Mouse (Mus musculus) embryonic facial prominence, embryonic 11.5 days (tissue): ENCODE measurements around the gene Nsun5. TPM values are rescaled to one million over a fixed set of nuclear protein-coding genes. Genes with fewer than 3 reads are reported as not detected.
"Not testable (repeated sequence)": the region's sequence is repeated elsewhere in the genome, so short reads cannot be mapped to it uniquely, and the experiment has no call there.

ENCODE experiments used
- ATAC-seq: fragments of 200-750 bp; cut with Nextera tagmentation; replicated peaks from 2 replicates; pipeline ENCODE4 v1.8.0; 2017; ENCODE audit warnings: low read depth; ENCODE audit not compliant: insufficient number of reproducible peaks, low FRiP score, low TSS enrichment
- DNase-seq: peaks from one replicate; pipeline ENCODE4 v3.0.0-alpha.2; 2015; ENCODE audit warnings: low spot score
- H3K27ac ChIP-seq: fragments of 300-500 bp; sonication (generic); replicated peaks from 2 replicates; pipeline ENCODE4 v1.5.1; 2014; ENCODE audit warnings: mild to moderate bottlenecking, low read depth, low read length, control low read depth
- H3K27me3 ChIP-seq: fragments of 300-500 bp; sonication (generic); 2 replicates; pipeline ENCODE4 v1.6.1; 2014; ENCODE audit warnings: mild to moderate bottlenecking, low read length, moderate library complexity, mixed read lengths; ENCODE audit not compliant: control insufficient read depth, insufficient read depth
- H3K36me3 ChIP-seq: fragments of 300-500 bp; sonication (generic); replicated peaks from 2 replicates; pipeline ENCODE4 v1.6.1; 2014; ENCODE audit warnings: low read depth, mild to moderate bottlenecking, low read length, moderate library complexity, mixed read lengths; ENCODE audit not compliant: control insufficient read depth, insufficient read depth
- H3K4me1 ChIP-seq: fragments of 300-500 bp; sonication (generic); 2 replicates; pipeline ENCODE4 v1.6.1; 2014; ENCODE audit warnings: low read length, mixed read lengths; ENCODE audit not compliant: control insufficient read depth, insufficient read depth
- H3K4me2 ChIP-seq: fragments of 300-500 bp; sonication (generic); 2 replicates; pipeline ENCODE4 v1.6.1; 2014; ENCODE audit warnings: low read depth, mild to moderate bottlenecking, control low read depth, low read length, moderate library complexity
- H3K4me3 ChIP-seq: fragments of 300-500 bp; sonication (generic); 2 replicates; pipeline ENCODE4 v1.5.1; 2014; ENCODE audit warnings: low read depth, low read length, control low read depth
- H3K9ac ChIP-seq: fragments of 300-500 bp; sonication (generic); replicated peaks from 2 replicates; pipeline ENCODE4 v1.6.1; 2014; ENCODE audit warnings: mild to moderate bottlenecking, control low read depth, low read length
- H3K9me3 ChIP-seq: fragments of 300-500 bp; sonication (generic); replicated peaks from 2 replicates; pipeline ENCODE4 v1.6.1; 2016; ENCODE audit warnings: mild to moderate bottlenecking, low read length, inconsistent platforms, mixed read lengths; ENCODE audit not compliant: control insufficient read depth
- WGBS: fragments of 180-500 bp; shearing (Covaris S2); extraction: QIAGEN DNeasy Blood & Tissue Kit; methylation state at CpG from one replicate; pipeline ENCODE4 v1.1.7; 2014; 5-methylcytosine and 5-hydroxymethylcytosine counted together
- polyA plus RNA-seq: library from polyadenylated mRNA; unstranded; fragments of >200 nt; fragmentation: Nextera tagmentation; extraction: Ambion mirVana; gene quantifications from 2 replicates; pipeline ENCODE4 v1.2.1, GENCODE M21; 2014

The Nsun5 gene
- polyA plus RNA-seq, 1 experiment from 2014 or later = 32.6 TPM

DNA sequence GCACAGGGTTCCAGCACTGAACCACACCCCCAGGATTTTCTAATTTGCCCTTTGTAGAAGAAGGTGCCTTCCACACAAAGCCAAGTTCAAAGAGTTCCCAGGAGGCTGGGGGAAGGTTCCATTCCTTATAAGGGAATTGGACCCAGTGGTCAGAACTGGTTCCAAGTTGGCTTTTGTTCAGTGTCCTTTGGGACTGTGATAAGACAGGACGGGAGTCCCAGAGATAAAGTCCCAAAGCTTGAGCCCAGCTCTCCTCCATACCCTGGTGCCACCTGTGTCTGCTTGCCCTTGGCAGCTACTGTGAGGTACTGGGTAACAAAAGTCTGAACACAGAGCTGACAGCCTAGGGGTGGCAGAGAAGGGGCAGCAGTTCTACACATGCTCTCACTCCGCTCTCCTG is 10.0 kb upstream of the Nsun5 start:
- 0 out of 2 replicates have a peak, but pooled peaks cover 2% of the 10 kb centered on the region for H3K9me3 ChIP-seq
- no peaks in the 10 kb centered on the region for H3K36me3 ChIP-seq
- H3K4me1 ChIP-seq = no peaks in the 10 kb centered on the region
- 96% methylated on average over 2 of the region's 2 CpGs for WGBS
- no peak overlapping the region for H3K9ac ChIP-seq
- no peaks in the 10 kb centered on the region for H3K27me3 ChIP-seq
- no peak overlapping the region for H3K4me2 ChIP-seq
- no peak for ATAC-seq
- DNase-seq = no peak
- no peak overlapping the region for H3K4me3 ChIP-seq
- H3K27ac ChIP-seq = no peak overlapping the region

DNA sequence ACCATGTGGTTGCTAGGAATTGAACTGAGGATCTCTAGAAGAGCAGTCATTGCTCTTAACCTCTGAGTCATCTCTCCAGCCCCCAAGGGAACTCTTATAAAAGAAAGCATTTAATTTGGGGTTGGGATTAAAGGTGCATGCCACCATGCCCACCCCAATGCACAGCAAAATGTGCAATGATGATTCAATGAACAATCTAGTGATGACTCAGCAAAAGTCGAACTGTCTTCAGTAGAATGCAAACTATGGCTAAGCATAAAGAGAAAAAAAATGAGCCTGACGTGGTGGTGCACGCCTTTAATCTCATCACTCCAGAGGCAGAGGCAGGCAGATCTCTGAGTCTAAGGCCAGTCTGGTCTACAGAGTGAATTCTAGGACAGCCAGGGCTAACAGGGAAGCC is 7.2 kb upstream of the Nsun5 start:
- Histone ChIP-seq H3K4me2 (no peak overlapping the region), H3K9ac (no peak overlapping the region), H3K36me3 (no peaks in the 10 kb centered on the region), H3K4me3 (no peak overlapping the region), H3K4me1 (no peaks in the 10 kb centered on the region), H3K27ac (no peak overlapping the region), H3K9me3 (0 out of 2 replicates have a peak, but pooled peaks cover 2% of the 10 kb centered on the region), H3K27me3 (no peaks in the 10 kb centered on the region)
- WGBS = 90% methylated on average over 3 of the region's 3 CpGs
- ATAC-seq (no peak), DNase-seq (no peak)

DNA sequence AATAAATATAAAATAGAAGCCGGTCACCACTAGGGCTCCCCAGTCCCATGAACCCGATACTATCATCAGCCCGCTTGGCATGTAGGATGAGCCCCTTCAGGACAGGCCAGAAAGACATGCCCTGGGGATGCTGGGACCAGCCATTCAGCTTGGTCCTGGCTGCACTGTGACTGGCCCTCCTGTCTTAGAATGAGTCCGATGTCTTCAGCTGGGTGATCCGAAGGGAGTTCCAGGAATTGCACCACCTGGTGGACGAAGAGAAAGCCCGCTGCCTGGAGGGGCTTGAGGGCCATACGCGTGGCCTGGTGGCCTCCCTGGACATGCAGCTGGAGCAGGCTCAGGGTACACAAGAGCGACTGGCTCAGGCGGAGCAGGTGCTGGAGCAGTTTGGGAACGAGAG is 6.2 kb upstream of the Nsun5 start:
- no peaks in the 10 kb centered on the region for H3K4me1 ChIP-seq
- no peak overlapping the region for H3K27ac ChIP-seq
- H3K36me3 ChIP-seq = no peaks in the 10 kb centered on the region
- no peak overlapping the region for H3K4me2 ChIP-seq
- ATAC-seq = 0 out of 2 replicates have a peak, but pooled peaks have one; percentile 58
- WGBS = 29% methylated on average over 12 of the region's 12 CpGs
- H3K4me3 ChIP-seq = no peak overlapping the region
- DNase-seq = peak; percentile 74
- H3K27me3 ChIP-seq = no peaks in the 10 kb centered on the region
- no peak overlapping the region for H3K9ac ChIP-seq
- H3K9me3 ChIP-seq = no peaks in the 10 kb centered on the region

GRCm38 (mm10) chr5:135367841-135368240 is 1.9 kb upstream of the Nsun5 start:
- WGBS = 53% methylated on average over 6 of the region's 6 CpGs

GRCm38 (mm10) chr5:135368312-135368711 is 1.4 kb upstream of the Nsun5 start:
- Histone ChIP-seq H3K4me3 (no peak overlapping the region), H3K27me3 (no peaks in the 10 kb centered on the region), H3K36me3 (peaks cover 4% of the 10 kb centered on the region), H3K9ac (no peak overlapping the region), H3K9me3 (no peaks in the 10 kb centered on the region), H3K4me1 (no peaks in the 10 kb centered on the region; the same call in 1 of the 2 replicates), H3K27ac (no peak overlapping the region), H3K4me2 (no peak overlapping the region)
- DNase-seq = no peak
- no peak for ATAC-seq
- WGBS = 79% methylated on average over 6 of the region's 6 CpGs

More at GRCm38 (mm10) chr5:135367841-135368240, 1.9 kb upstream of the Nsun5 start:
- H3K27me3 ChIP-seq = no peaks in the 10 kb centered on the region
- no peak overlapping the region for H3K27ac ChIP-seq
- H3K4me1 ChIP-seq = no peaks in the 10 kb centered on the region; the same call in 1 of the 2 replicates
- H3K4me2 ChIP-seq = no peak overlapping the region
- no peaks in the 10 kb centered on the region for H3K9me3 ChIP-seq
- H3K4me3 ChIP-seq = no peak overlapping the region
- DNase-seq = peak; percentile 40
- H3K36me3 ChIP-seq = peaks cover 2% of the 10 kb centered on the region; the same call in 1 of the 2 replicates
- ATAC-seq = no peak
- H3K9ac ChIP-seq = no peak overlapping the region

DNA sequence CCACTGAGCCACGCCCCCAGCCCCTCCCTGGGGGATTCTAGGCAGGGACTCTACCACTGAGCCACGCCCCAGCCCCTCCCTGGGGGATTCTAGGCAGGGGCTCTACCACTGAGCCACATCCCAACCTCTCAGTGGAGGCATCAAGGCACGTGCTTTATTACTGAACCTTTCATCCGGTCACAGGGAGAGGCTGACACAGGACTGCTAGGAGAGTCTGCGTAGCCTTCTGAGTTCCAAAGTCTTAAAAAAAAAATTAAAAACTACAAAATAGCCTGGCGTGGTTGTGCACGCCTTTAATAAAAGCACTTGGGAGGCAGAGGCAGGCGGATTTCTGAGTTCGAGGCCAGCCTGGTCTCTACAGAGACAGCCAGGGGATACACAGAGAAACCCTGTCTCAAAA is 557 bp upstream of the Nsun5 start:
- H3K36me3 ChIP-seq = peaks cover 11% of the 10 kb centered on the region
- not testable (repeated sequence) for DNase-seq, H3K9me3 ChIP-seq, ATAC-seq, H3K4me1 ChIP-seq, H3K27me3 ChIP-seq, H3K27ac ChIP-seq, H3K9ac ChIP-seq
- peak overlapping the region; percentile 85 for H3K4me2 ChIP-seq
- peak overlapping the region; percentile 76 for H3K4me3 ChIP-seq
- 63% methylated on average over 9 of the region's 9 CpGs for WGBS

GRCm38 (mm10) chr5:135371195-135371594 is 1.4 kb downstream of the Nsun5 start:
- WGBS = 96% methylated on average over 13 of the region's 13 CpGs
- no peak overlapping the region; the same call in 1 of the 2 replicates for H3K4me2 ChIP-seq
- no peak overlapping the region for H3K27ac ChIP-seq
- no peak overlapping the region for H3K9ac ChIP-seq
- no peaks in the 10 kb centered on the region for H3K27me3 ChIP-seq
- DNase-seq = no peak
- H3K4me1 ChIP-seq = no peaks in the 10 kb centered on the region; the same call in 1 of the 2 replicates
- H3K9me3 ChIP-seq = no peaks in the 10 kb centered on the region
- peaks cover 12% of the 10 kb centered on the region for H3K36me3 ChIP-seq
- H3K4me3 ChIP-seq = 0 out of 2 replicates have a peak overlapping the region, but pooled peaks have one; percentile 76
- no peak for ATAC-seq

GRCm38 (mm10) chr5:135373601-135374000 is 3.8 kb downstream of the Nsun5 start:
- WGBS = 94% methylated on average over 5 of the region's 5 CpGs
- H3K4me2 ChIP-seq = no peak overlapping the region
- H3K27me3 ChIP-seq = no peaks in the 10 kb centered on the region
- H3K9me3 ChIP-seq = no peaks in the 10 kb centered on the region
- no peak overlapping the region for H3K9ac ChIP-seq
- no peaks in the 10 kb centered on the region; the same call in 1 of the 2 replicates for H3K4me1 ChIP-seq
- peaks cover 25% of the 10 kb centered on the region for H3K36me3 ChIP-seq
- DNase-seq = no peak
- no peak overlapping the region for H3K27ac ChIP-seq
- no peak overlapping the region for H3K4me3 ChIP-seq
- ATAC-seq = no peak
